Mouse (Mus musculus) kidney, postnatal 0 days (tissue): ENCODE results near the gene Il22ra2. TPM values are rescaled to one million over a fixed set of nuclear protein-coding genes. Genes with fewer than 3 reads are reported as not detected.
A peak's percentile ranks its signal among the peaks of the same experiment; 100 is the strongest.

Experiments used
- ATAC-seq: fragments of 200-750 bp; cut with Nextera tagmentation; replicated peaks from 2 replicates; pipeline ENCODE4 v1.8.0; 2017; ENCODE audit warnings: low read depth, moderate number of reproducible peaks, moderate TSS enrichment, moderate library complexity; ENCODE audit not compliant: low FRiP score
- DNase-seq: peaks from one replicate; pipeline ENCODE4 v3.0.0-alpha.2; 2016; ENCODE audit warnings: low spot score
- H3K27ac ChIP-seq: fragments of 300-500 bp; sonication (generic); 2 replicates; pipeline ENCODE4 v1.5.1; 2014; ENCODE audit warnings: mild to moderate bottlenecking
- H3K27me3 ChIP-seq: fragments of 300-500 bp; sonication (generic); 2 replicates; pipeline ENCODE4 v1.6.1; 2014; ENCODE audit warnings: low read length, mixed read lengths; ENCODE audit not compliant: insufficient read depth
- H3K36me3 ChIP-seq: fragments of 300-500 bp; sonication (generic); 2 replicates; pipeline ENCODE4 v1.6.1; 2014; ENCODE audit warnings: low read length, mixed read lengths; ENCODE audit not compliant: insufficient read depth
- H3K4me1 ChIP-seq: fragments of 300-500 bp; sonication (generic); replicated peaks from 2 replicates; pipeline ENCODE4 v1.6.1; 2014; ENCODE audit warnings: antibody characterized with exemption, low read length, mixed read lengths; ENCODE audit not compliant: insufficient read depth
- H3K4me2 ChIP-seq: fragments of 300-500 bp; sonication (generic); 2 replicates; pipeline ENCODE4 v1.6.1; 2014; ENCODE audit warnings: mild to moderate bottlenecking, low read length, moderate library complexity, mixed read lengths
- H3K4me3 ChIP-seq: fragments of 300-500 bp; sonication (generic); replicated peaks from 2 replicates; pipeline ENCODE4 v1.5.1; 2014; ENCODE audit warnings: low read depth, low read length
- H3K9ac ChIP-seq: fragments of 300-500 bp; sonication (generic); 2 replicates; pipeline ENCODE4 v1.6.1; 2014; ENCODE audit warnings: low read depth, low read length
- H3K9me3 ChIP-seq: fragments of 300-500 bp; sonication (generic); replicated peaks from 2 replicates; pipeline ENCODE4 v1.6.1; 2016; ENCODE audit warnings: low read length, inconsistent platforms, mixed read lengths
- CTCF ChIP-seq: IDR thresholded peaks from 2 replicates; pipeline ENCODE4 v1.5.1; 2016; ENCODE audit warnings: antibody characterized with exemption, low read depth, mild to moderate bottlenecking, moderate library complexity
- WGBS: fragments of 180-500 bp; shearing (Covaris S2); extraction: QIAGEN DNeasy Blood & Tissue Kit; methylation state at CpG from one replicate; pipeline ENCODE4 v1.1.7; 2014; 5-methylcytosine and 5-hydroxymethylcytosine counted together
- polyA plus RNA-seq: library from polyadenylated mRNA; unstranded; fragments of >200 nt; fragmentation: Nextera tagmentation; extraction: Ambion mirVana; gene quantifications from 2 replicates; pipeline ENCODE4 v1.2.1, GENCODE M21; 2015

Il22ra2 gene
- polyA plus RNA-seq, 1 experiment from 2014 or later, result not detected

GRCm38 (mm10) chr10:19613111-19613753 is 8.6 kb upstream of the Il22ra2 start:
- DNase-seq (peak; percentile 17), ATAC-seq (no peak)
- TF ChIP-seq CTCF, result no peak
- Histone ChIP-seq H3K4me3 (no peak overlapping the region), H3K4me1 (no peaks in the 10 kb centered on the region), H3K9me3 (no peaks in the 10 kb centered on the region), H3K27me3 (no peaks in the 10 kb centered on the region), H3K4me2 (no peak overlapping the region), H3K27ac (peak overlapping the region; percentile 67; the same call in 1 of the 2 replicates), H3K9ac (no peak overlapping the region), H3K36me3 (peaks cover 11% of the 10 kb centered on the region; the same call in 1 of the 2 replicates)
- WGBS, result 37% methylated on average over 7 of the region's 7 CpGs

- Histone ChIP-seq H3K9me3 (no peaks in the 10 kb centered on the region), H3K27me3 (no peaks in the 10 kb centered on the region), H3K9ac (no peak overlapping the region), H3K27ac (no peak overlapping the region), H3K36me3 (no peaks in the 10 kb centered on the region), H3K4me1 (no peaks in the 10 kb centered on the region), H3K4me2 (no peak overlapping the region), H3K4me3 (no peak overlapping the region)
- WGBS, result 65% methylated on average over 5 of the region's 5 CpGs
- no peak for DNase-seq
- ATAC-seq, result no peak
- TF ChIP-seq CTCF, result no peak
Measured at GRCm38 (mm10) chr10:19619736-19620135, 2.1 kb upstream of the Il22ra2 start.

GRCm38 (mm10) chr10:19624617-19625016 is 2.8 kb downstream of the Il22ra2 start:
- H3K4me3 ChIP-seq, result no peak overlapping the region
- H3K9me3 ChIP-seq, result no peaks in the 10 kb centered on the region
- ATAC-seq (no peak), DNase-seq (no peak)
- H3K27ac ChIP-seq, result no peak overlapping the region
- H3K9ac ChIP-seq, result no peak overlapping the region
- no peak for TF ChIP-seq CTCF
- H3K27me3 ChIP-seq, result no peaks in the 10 kb centered on the region
- no peak overlapping the region for H3K4me2 ChIP-seq
- WGBS, result 85% methylated on average over 1 of the region's 1 CpGs
- H3K36me3 ChIP-seq, result no peaks in the 10 kb centered on the region
- H3K4me1 ChIP-seq, result no peaks in the 10 kb centered on the region

GRCm38 (mm10) chr10:19627342-19627741 is 5.5 kb downstream of the Il22ra2 start:
- no peaks in the 10 kb centered on the region for H3K9me3 ChIP-seq
- H3K4me2 ChIP-seq, result no peak overlapping the region
- H3K4me1 ChIP-seq, result no peaks in the 10 kb centered on the region
- H3K9ac ChIP-seq, result no peak overlapping the region
- ATAC-seq (no peak), DNase-seq (no peak)
- no peaks in the 10 kb centered on the region for H3K36me3 ChIP-seq
- no peak for TF ChIP-seq CTCF
- WGBS, result 79% methylated on average over 2 of the region's 2 CpGs
- no peaks in the 10 kb centered on the region for H3K27me3 ChIP-seq
- H3K4me3 ChIP-seq, result no peak overlapping the region
- H3K27ac ChIP-seq, result no peak overlapping the region

GRCm38 (mm10) chr10:19627748-19628147 is 6.0 kb downstream of the Il22ra2 start:
- Histone ChIP-seq H3K36me3 (no peaks in the 10 kb centered on the region), H3K4me1 (no peaks in the 10 kb centered on the region), H3K9me3 (no peaks in the 10 kb centered on the region), H3K27me3 (no peaks in the 10 kb centered on the region), H3K4me3 (no peak overlapping the region), H3K27ac (no peak overlapping the region), H3K9ac (no peak overlapping the region), H3K4me2 (no peak overlapping the region)
- no peak for TF ChIP-seq CTCF
- no peak for DNase-seq
- WGBS, result 79% methylated on average over 4 of the region's 4 CpGs
- no peak for ATAC-seq

GRCm38 (mm10) chr10:19631616-19632195 is 9.9 kb downstream of the Il22ra2 start:
- no peak overlapping the region for H3K9ac ChIP-seq
- H3K27ac ChIP-seq, result no peak overlapping the region
- no peak overlapping the region for H3K4me2 ChIP-seq
- no peaks in the 10 kb centered on the region for H3K9me3 ChIP-seq
- no peak overlapping the region for H3K4me3 ChIP-seq
- H3K36me3 ChIP-seq, result no peaks in the 10 kb centered on the region
- no peak for DNase-seq
- H3K27me3 ChIP-seq, result no peaks in the 10 kb centered on the region
- WGBS, result 72% methylated on average over 13 of the region's 13 CpGs
- ATAC-seq, result no peak
- TF ChIP-seq CTCF, result no peak
- no peaks in the 10 kb centered on the region for H3K4me1 ChIP-seq
